24 mouse cellular contexts compared by ENCODE assay signal in the genomic region with DNA sequence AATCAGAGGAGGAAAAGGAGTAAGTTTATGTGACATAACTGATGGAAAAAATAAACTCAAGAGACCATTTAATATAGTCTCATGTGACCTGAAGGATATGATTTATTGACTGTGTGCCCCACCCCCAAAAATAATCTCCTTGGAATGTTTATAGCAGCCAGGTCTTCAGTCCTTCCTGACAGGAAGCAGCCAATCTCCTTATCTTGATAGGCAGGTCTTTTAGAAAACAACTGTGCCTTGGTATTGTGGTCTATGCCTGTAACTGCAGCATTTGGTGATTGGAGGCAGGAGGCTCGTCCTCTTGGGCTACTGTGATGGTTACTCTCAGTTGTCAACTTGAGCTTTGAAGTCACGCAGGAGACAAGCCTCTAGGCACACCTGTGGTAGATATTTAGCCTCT. TPM values are rescaled to one million over a fixed set of nuclear protein-coding genes. Genes with fewer than 3 reads are reported as not detected.
DNase-seq lines count a peak whose midpoint lies in the region; ATAC-seq and TF ChIP-seq lines count a peak whose summit lies in the region.
"Had no signal": no experiment of that assay in that cellular context is flagged by ENCODE, and none has a peak within 500 bp of the region (broad histone marks: within the 10 kb centered on the region; RNA-seq: fewer than 3 reads in every experiment).

No protein-coding gene starts in this region.

- H3K9me3 ChIP-seq in lung, embryonic 14.5 days (ENCODE audit: low read depth, low read length): no peaks in the 10 kb centered on the region
- no peaks in the 10 kb centered on the region for H3K9me3 ChIP-seq in intestine, postnatal 0 days (ENCODE audit: control insufficient read depth)
- no peaks in the 10 kb centered on the region for H3K9me3 ChIP-seq in liver, embryonic 12.5 days (replicated peaks)
- H3K9me3 ChIP-seq: embryonic facial prominence, embryonic 10.5 days; forebrain, embryonic 13.5 days; G1E; heart, embryonic 13.5 days; hindbrain, embryonic 12.5 days had no signal

- H3K4me2 ChIP-seq in lung, embryonic 14.5 days: no peak overlapping the region; the same call in 1 of the 2 replicates
- no peak overlapping the region for H3K4me2 ChIP-seq in intestine, postnatal 0 days (replicated peaks; ENCODE audit: low read depth)
- no peak overlapping the region for H3K4me2 ChIP-seq in liver, embryonic 12.5 days
- H3K4me2 ChIP-seq: forebrain, embryonic 13.5 days; heart, embryonic 13.5 days; hindbrain, embryonic 12.5 days had no signal

- TF ChIP-seq POLR2A in lung, adult 2 months (IDR thresholded peaks at IDR 0.05; ENCODE audit: borderline replicate concordance, extremely low read depth, low read depth, low read length): no peak

- H3K27me3 ChIP-seq in lung, embryonic 14.5 days (ENCODE audit: insufficient read depth, low read length): no peaks in the 10 kb centered on the region
- no peaks in the 10 kb centered on the region for H3K27me3 ChIP-seq in intestine, postnatal 0 days (replicated peaks; ENCODE audit: control insufficient read depth, insufficient read depth, low read length)
- 0 out of 2 replicates have a peak, but pooled peaks cover 3% of the 10 kb centered on the region for H3K27me3 ChIP-seq in liver, embryonic 12.5 days (replicated peaks)
- H3K27me3 ChIP-seq: forebrain, embryonic 13.5 days; hindbrain, embryonic 12.5 days; Patski had no signal

- no peak for ATAC-seq in lung, embryonic 14.5 days (ENCODE audit: insufficient read depth)
- peak; percentile 67 for ATAC-seq in common myeloid progenitor, adult 5-6 weeks (replicated peaks; ENCODE audit: low read depth, poor library complexity, severe bottlenecking)
- ATAC-seq in intestine, postnatal 0 days: 0 out of 2 replicates have a peak, but pooled peaks have one; percentile 28
- ATAC-seq in liver, embryonic 12.5 days: no peak
- ATAC-seq: activated CD4-positive, CD25-positive, alpha-beta regulatory T cell, adult 4 months; CD4-positive, CD25-positive, alpha-beta regulatory T cell, adult 4 months; forebrain, embryonic 13.5 days; forebrain, postnatal 0 days; Patski had no signal

- H3K4me1 ChIP-seq in lung, embryonic 14.5 days (ENCODE audit: insufficient read depth): no peaks in the 10 kb centered on the region
- no peaks in the 10 kb centered on the region; the same call in 1 of the 2 replicates for H3K4me1 ChIP-seq in lung, adult 2 months (ENCODE audit: control insufficient read depth, insufficient read depth, low read length)
- no peaks in the 10 kb centered on the region; the same call in 1 of the 2 replicates for H3K4me1 ChIP-seq in intestine, postnatal 0 days (replicated peaks; ENCODE audit: control insufficient read depth, insufficient read depth, low read length)
- H3K4me1 ChIP-seq in liver, embryonic 12.5 days: peaks cover 11% of the 10 kb centered on the region
- H3K4me1 ChIP-seq: forebrain, embryonic 13.5 days; heart, embryonic 13.5 days; hindbrain, embryonic 12.5 days had no signal

- no peak overlapping the region for H3K4me3 ChIP-seq in lung, embryonic 14.5 days (ENCODE audit: low read depth, low read length)
- no peak overlapping the region for H3K4me3 ChIP-seq in lung, adult 2 months (replicated peaks; ENCODE audit: extremely low read depth, low read depth, low read length)
- H3K4me3 ChIP-seq in intestine, postnatal 0 days (ENCODE audit: low read depth, low read length): no peak overlapping the region
- H3K4me3 ChIP-seq in liver, embryonic 12.5 days: no peak overlapping the region
- H3K4me3 ChIP-seq: embryonic facial prominence, embryonic 10.5 days; forebrain, embryonic 13.5 days; heart, embryonic 13.5 days; hindbrain, embryonic 12.5 days had no signal

- no peak overlapping the region for H3K27ac ChIP-seq in lung, embryonic 14.5 days (ENCODE audit: low read depth)
- H3K27ac ChIP-seq in intestine, postnatal 0 days (ENCODE audit: low read depth, low read length): no peak overlapping the region
- H3K27ac ChIP-seq in liver, embryonic 12.5 days: no peak overlapping the region
- H3K27ac ChIP-seq: embryonic facial prominence, embryonic 10.5 days; forebrain, embryonic 13.5 days; heart, embryonic 13.5 days; hindbrain, embryonic 12.5 days had no signal

- 35% methylated on average over 2 of the region's 2 CpGs for WGBS in lung, embryonic 14.5 days
- WGBS in lung, adult 2 months: 21% methylated on average over 2 of the region's 2 CpGs
- WGBS in intestine, postnatal 0 days: 18% methylated on average over 2 of the region's 2 CpGs
- 20% methylated on average over 2 of the region's 2 CpGs for WGBS in liver, embryonic 12.5 days (ENCODE audit: insufficient replicate concordance)

- peak; percentile 14 for DNase-seq in lung, embryonic 14.5 days
- DNase-seq in lung, adult 2 months: no peak
- DNase-seq in gastrocnemius, adult 8-10 months (ENCODE audit: low spot score in 2 of 2): no peak
- no peak for DNase-seq in adrenal gland, postnatal 36 days
- DNase-seq: adrenal gland, postnatal 25 days; B cell, adult 2 months; cerebellum, adult 9-10 months; cerebellum, postnatal 25 days; forebrain, postnatal 0 days; gastrocnemius, postnatal 36 days; heart, adult 11 months; heart, postnatal 36 days; kidney, adult 11 months had no signal

- H3K9ac ChIP-seq in lung, embryonic 14.5 days: no peak overlapping the region
- H3K9ac ChIP-seq in intestine, postnatal 0 days (ENCODE audit: low read depth, low read length): no peak overlapping the region
- no peak overlapping the region for H3K9ac ChIP-seq in liver, embryonic 12.5 days
- H3K9ac ChIP-seq: forebrain, embryonic 13.5 days; forebrain, postnatal 0 days; heart, embryonic 13.5 days; hindbrain, embryonic 12.5 days had no signal

- no peak for TF ChIP-seq CTCF in lung, embryonic 14.5 days (IDR thresholded peaks at IDR 0.05; ENCODE audit: low read depth)
- no peak for TF ChIP-seq CTCF in lung, adult 2 months (IDR thresholded peaks at IDR 0.05; ENCODE audit: insufficient read depth, low read length)
- no peak for TF ChIP-seq CTCF in intestine, postnatal 0 days (IDR thresholded peaks at IDR 0.05; ENCODE audit: low read depth)

- no peaks in the 10 kb centered on the region for H3K36me3 ChIP-seq in lung, embryonic 14.5 days (ENCODE audit: insufficient read depth)
- H3K36me3 ChIP-seq in intestine, postnatal 0 days (ENCODE audit: control insufficient read depth, insufficient read depth): no peaks in the 10 kb centered on the region
- H3K36me3 ChIP-seq in liver, embryonic 12.5 days: no peaks in the 10 kb centered on the region
- H3K36me3 ChIP-seq: embryonic facial prominence, embryonic 10.5 days; G1E; heart, embryonic 13.5 days; hindbrain, embryonic 12.5 days had no signal

RNA-seq across cellular contexts. Expression of gene C1rl, which starts 5.4 kb away (rescaled TPM):
- 0.66 and 0.78 TPM in 2 replicates for polyA plus RNA-seq in lung, embryonic 14.5 days (2014; fragmentation: Nextera tagmentation; extraction: Ambion mirVana)
- polyA plus RNA-seq in lung, adult 2 months (2012; rRNA removed): 4.6 and 5.9 TPM in 2 replicates
- total RNA-seq in common myeloid progenitor, adult 5-6 weeks (2017): 1.9 and 2.7 TPM in 2 replicates
- polyA plus RNA-seq in intestine, postnatal 0 days (2015; fragmentation: Nextera tagmentation; extraction: Ambion mirVana): 1.9 TPM in 2 replicates
- total RNA-seq in gastrocnemius, adult 8-10 months (2022): under 1 TPM in 3 of 4 experiments, not detected in 1; 0.34 to 0.51 (median 0.45) TPM
- 4.4 and 4.5 TPM in 2 replicates for polyA plus RNA-seq in liver, embryonic 12.5 days (2016; fragmentation: Nextera tagmentation; extraction: Ambion mirVana)
- total RNA-seq in adrenal gland, postnatal 36 days (2021): 10 to 100 TPM; 11.8 to 15.5 TPM
- polyA plus RNA-seq: activated CD4-positive, CD25-positive, alpha-beta regulatory T cell, adult 4 months; CD4-positive, CD25-positive, alpha-beta regulatory T cell, adult 4 months had no signal

RNA-seq across cellular contexts. Expression of gene Clstn3, which starts 22.9 kb away (rescaled TPM):
- polyA plus RNA-seq in lung, embryonic 14.5 days (2014; fragmentation: Nextera tagmentation; extraction: Ambion mirVana): 1.9 and 2.0 TPM in 2 replicates
- polyA plus RNA-seq in lung, adult 2 months (2012; rRNA removed): 3.2 and 9.1 TPM in 2 replicates
- 12.5 and 15.8 TPM in 2 replicates for total RNA-seq in common myeloid progenitor, adult 5-6 weeks (2017)
- polyA plus RNA-seq in intestine, postnatal 0 days (2015; fragmentation: Nextera tagmentation; extraction: Ambion mirVana): 2.7 and 3.4 TPM in 2 replicates
- total RNA-seq in gastrocnemius, adult 8-10 months (2022): 1 to 10 TPM in 1 of 4 experiments, under 1 TPM in 3; 0.27 to 1.2 (median 0.48) TPM
- 4.1 and 5.0 TPM in 2 replicates for polyA plus RNA-seq in liver, embryonic 12.5 days (2016; fragmentation: Nextera tagmentation; extraction: Ambion mirVana)
- total RNA-seq in adrenal gland, postnatal 36 days (2021): 10 to 100 TPM; 54.9 to 78.2 TPM
- polyA plus RNA-seq: activated CD4-positive, CD25-positive, alpha-beta regulatory T cell, adult 4 months had no signal

RNA-seq across cellular contexts. Expression of gene C1ra, which starts 24.7 kb away (rescaled TPM):
- 1.9 TPM in 2 replicates for polyA plus RNA-seq in lung, embryonic 14.5 days (2014; fragmentation: Nextera tagmentation; extraction: Ambion mirVana)
- polyA plus RNA-seq in lung, adult 2 months (2012; rRNA removed): 47.2 and 58.0 TPM in 2 replicates
- 1.7 and 3.9 TPM in 2 replicates for total RNA-seq in common myeloid progenitor, adult 5-6 weeks (2017)
- polyA plus RNA-seq in intestine, postnatal 0 days (2015; fragmentation: Nextera tagmentation; extraction: Ambion mirVana): 6.9 and 7.5 TPM in 2 replicates
- total RNA-seq in gastrocnemius, adult 8-10 months (2022): 1 to 10 TPM; 3.6 to 7.5 (median 5.5) TPM
- polyA plus RNA-seq in liver, embryonic 12.5 days (2016; fragmentation: Nextera tagmentation; extraction: Ambion mirVana): 4.5 and 4.6 TPM in 2 replicates
- 10 to 100 TPM; 38.7 to 52.4 TPM for total RNA-seq in adrenal gland, postnatal 36 days (2021)
- polyA plus RNA-seq: embryonic facial prominence, embryonic 10.5 days; G1E had no signal

RNA-seq across cellular contexts. Expression of gene C1s1, which starts 54.6 kb away (rescaled TPM):
- polyA plus RNA-seq in lung, embryonic 14.5 days (2014; fragmentation: Nextera tagmentation; extraction: Ambion mirVana): 0.64 and 1.2 TPM in 2 replicates
- 58.4 and 101 TPM in 2 replicates for polyA plus RNA-seq in lung, adult 2 months (2012; rRNA removed)
- total RNA-seq in common myeloid progenitor, adult 5-6 weeks (2017): not detected in 2 replicates
- 9.1 and 10.4 TPM in 2 replicates for polyA plus RNA-seq in intestine, postnatal 0 days (2015; fragmentation: Nextera tagmentation; extraction: Ambion mirVana)
- 10 to 100 TPM in 3 of 4 experiments, 1 to 10 TPM in 1; 8.4 to 20.8 (median 14.2) TPM for total RNA-seq in gastrocnemius, adult 8-10 months (2022)
- polyA plus RNA-seq in liver, embryonic 12.5 days (2016; fragmentation: Nextera tagmentation; extraction: Ambion mirVana): 15.9 and 16.6 TPM in 2 replicates
- total RNA-seq in adrenal gland, postnatal 36 days (2021): 10 to 100 TPM; 46.2 to 61.5 TPM
- polyA plus RNA-seq: activated CD4-positive, CD25-positive, alpha-beta regulatory T cell, adult 4 months; CD4-positive, CD25-positive, alpha-beta regulatory T cell, adult 4 months; G1E had no signal

Comparison
In these comparisons a context has a peak if more than half of its experiments do, and no peak if none do; other contexts are left out.
1. ATAC-seq: peak in common myeloid progenitor, adult 5-6 weeks (single experiment) and intestine, postnatal 0 days (single experiment); none in lung, embryonic 14.5 days (single experiment) and liver, embryonic 12.5 days (single experiment).